Mouse (Mus musculus): ENCODE data around the gene Arl4d.

Arl4d gene

DNA sequence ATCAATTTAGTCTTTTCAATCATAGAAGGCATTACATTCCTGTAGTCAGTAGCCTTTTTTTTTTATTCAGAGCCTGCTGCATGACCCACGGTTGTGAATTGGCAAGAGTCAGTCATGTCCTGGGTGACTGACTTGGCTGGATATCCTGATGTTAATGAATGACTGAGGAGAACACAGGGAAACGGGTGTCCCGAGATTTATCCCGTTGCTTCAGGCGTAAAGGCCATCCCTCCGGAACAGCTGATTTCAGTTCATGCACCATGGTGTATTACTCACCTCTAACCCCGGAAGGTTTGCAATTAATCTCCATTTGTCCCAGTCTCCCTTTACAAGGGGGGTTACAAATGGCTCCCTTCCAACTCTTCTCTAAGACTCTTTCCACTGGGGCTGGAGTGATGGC is 48.7 kb downstream of the Arl4d start:
- no peak for DNase-seq (ENCODE audit: low read depth, low spot score)

Data from ZHBTc4 (cell line).